Mouse (Mus musculus) bone marrow, adult 2 months (tissue): Measurements from ENCODE around the gene Man1a. TPM values are rescaled to one million over a fixed set of nuclear protein-coding genes. Genes with fewer than 3 reads are reported as not detected.

Source experiments
- H3K27ac ChIP-seq: fragments of 200-500 bp; 2 replicates; pipeline ENCODE4 v1.5.1; 2012; ENCODE audit warnings: low read depth, mild to moderate bottlenecking, control low read depth, inconsistent platforms, low read length; ENCODE audit not compliant: control insufficient read depth, poor library complexity, insufficient read depth
- H3K4me1 ChIP-seq: fragments of 200-500 bp; 2 replicates; pipeline ENCODE4 v1.6.1; 2011; ENCODE audit warnings: low read length; ENCODE audit not compliant: control insufficient read depth, insufficient read depth
- H3K4me3 ChIP-seq: fragments of 200-500 bp; replicated peaks from 2 replicates; pipeline ENCODE3; 2011; ENCODE audit warnings: mild to moderate bottlenecking, low read depth, low read length, control low read depth; ENCODE audit not compliant: control insufficient read depth
- CTCF ChIP-seq: fragments of 200-500 bp; IDR thresholded peaks from 2 replicates; pipeline ENCODE4 v1.5.1; 2011; ENCODE audit warnings: low read length, control low read depth; ENCODE audit not compliant: control insufficient read depth, insufficient read depth
- POLR2A ChIP-seq: fragments of 200-500 bp; IDR thresholded peaks from 2 replicates; pipeline ENCODE4 v1.6.1; 2011; ENCODE audit warnings: low read depth, mild to moderate bottlenecking, control low read depth, low read length, borderline replicate concordance; ENCODE audit not compliant: control insufficient read depth
- WGBS: fragments of 180-500 bp; shearing (Covaris S2); methylation state at CpG from one replicate; pipeline ENCODE4 v1.1.7; 2018; 5-methylcytosine and 5-hydroxymethylcytosine counted together
- polyA plus RNA-seq: library from polyadenylated mRNA; stranded (reverse); fragments of >200 nt; gene quantifications from 2 replicates; pipeline ENCODE4 v1.2.4, GENCODE M21; 2011; ENCODE audit warnings: low replicate concordance; ENCODE audit not compliant: missing spikeins, insufficient read depth, insufficient read length

Man1a gene
- polyA plus RNA-seq, 1 experiment, result 14.8 TPM

GRCm38 (mm10) chr10:54058657-54059056 is 17.8 kb downstream of the Man1a start:
- TF ChIP-seq CTCF, result no peak
- TF ChIP-seq POLR2A, result no peak
- Histone ChIP-seq H3K4me3 (no peak overlapping the region), H3K27ac (no peak overlapping the region), H3K4me1 (no peaks in the 10 kb centered on the region; the same call in 1 of the 2 replicates)
- 89% methylated on average over 3 of the region's 3 CpGs for WGBS

GRCm38 (mm10) chr10:54054188-54054587 is 22.2 kb downstream of the Man1a start:
- H3K27ac ChIP-seq, result no peak overlapping the region

GRCm38 (mm10) chr10:54047885-54048284 is 28.5 kb downstream of the Man1a start:
- Histone ChIP-seq H3K27ac (no peak overlapping the region), H3K4me1 (no peaks in the 10 kb centered on the region), H3K4me3 (no peak overlapping the region)
- 90% methylated on average over 4 of the region's 4 CpGs for WGBS
- TF ChIP-seq POLR2A, result no peak
- TF ChIP-seq CTCF, result no peak

More at GRCm38 (mm10) chr10:54054188-54054587, 22.2 kb downstream of the Man1a start:
- 72% methylated on average over 4 of the region's 4 CpGs for WGBS
- TF ChIP-seq CTCF (no peak), POLR2A (no peak)
- Histone ChIP-seq H3K4me1 (no peaks in the 10 kb centered on the region; the same call in 1 of the 2 replicates), H3K4me3 (no peak overlapping the region)

- WGBS, result 54% methylated on average over 3 of the region's 3 CpGs
- TF ChIP-seq POLR2A (no peak), CTCF (no peak)
- Histone ChIP-seq H3K27ac (no peak overlapping the region), H3K4me1 (peaks cover 5% of the 10 kb centered on the region; the same call in 1 of the 2 replicates), H3K4me3 (no peak overlapping the region)
Measured at GRCm38 (mm10) chr10:54043358-54043757, 33.1 kb downstream of the Man1a start.

GRCm38 (mm10) chr10:54042212-54042840 is 34.1 kb downstream of the Man1a start:
- no peak for TF ChIP-seq POLR2A
- no peak for TF ChIP-seq CTCF
- Histone ChIP-seq H3K4me1 (peaks cover 6% of the 10 kb centered on the region; the same call in 1 of the 2 replicates), H3K4me3 (no peak overlapping the region), H3K27ac (peak overlapping the region; percentile 46)
- 66% methylated on average over 7 of the region's 7 CpGs for WGBS

- TF ChIP-seq CTCF (no peak), POLR2A (no peak)
- H3K27ac ChIP-seq, result peak overlapping the region; percentile 77
- H3K4me1 ChIP-seq, result peaks cover 6% of the 10 kb centered on the region; the same call in 1 of the 2 replicates
- WGBS, result 3% methylated on average over 11 of the region's 11 CpGs
- H3K4me3 ChIP-seq, result no peak overlapping the region
Measured at GRCm38 (mm10) chr10:54040261-54041165, 35.9 kb downstream of the Man1a start.

GRCm38 (mm10) chr10:54039754-54040153 is 36.7 kb downstream of the Man1a start:
- Histone ChIP-seq H3K4me3 (no peak overlapping the region), H3K27ac (peak overlapping the region; percentile 77; the same call in 1 of the 2 replicates), H3K4me1 (peaks cover 6% of the 10 kb centered on the region; the same call in 1 of the 2 replicates)
- no peak for TF ChIP-seq CTCF
- TF ChIP-seq POLR2A, result no peak
- WGBS, result 38% methylated on average over 4 of the region's 4 CpGs

- Histone ChIP-seq H3K4me1 (peaks cover 6% of the 10 kb centered on the region; the same call in 1 of the 2 replicates), H3K27ac (peak overlapping the region; percentile 36; the same call in 1 of the 2 replicates), H3K4me3 (no peak overlapping the region)
- no peak for TF ChIP-seq POLR2A
- TF ChIP-seq CTCF, result no peak
- 53% methylated on average over 10 of the region's 10 CpGs for WGBS
Measured at GRCm38 (mm10) chr10:54038734-54039133, 37.7 kb downstream of the Man1a start.
